Mouse (Mus musculus): ENCODE measurements at regions not wholly inside any gene's neighbourhood (a gene's known extent, or its start where the extent isn't known, plus 50 kb on each side); places are given as distances from the start of the nearest gene placed in this dataset.

GRCm38 (mm10) chr5:99165807-99166360, 128.7 kb upstream of the Prkg2 start:
- Histone ChIP-seq H3K4me3 (replicated peaks; ENCODE audit: low read length) (no peak overlapping the region), H3K4me1 (replicated peaks; ENCODE audit: control insufficient read depth, insufficient read depth, low read length) (no peaks in the 10 kb centered on the region), H3K27ac (ENCODE audit: low read length) (no peak overlapping the region), H3K9ac (replicated peaks; ENCODE audit: low read depth, low read length) (no peak overlapping the region), H3K4me2 (ENCODE audit: low read length) (no peak overlapping the region), H3K9me3 (ENCODE audit: control insufficient read depth, low read length) (no peaks in the 10 kb centered on the region), H3K36me3 (ENCODE audit: control insufficient read depth, insufficient read depth) (no peaks in the 10 kb centered on the region), H3K27me3 (replicated peaks; ENCODE audit: control insufficient read depth, insufficient read depth, low read length) (no peaks in the 10 kb centered on the region)
- WGBS = 79% methylated on average over 3 of the region's 3 CpGs
- ATAC-seq = no peak

- Histone ChIP-seq H3K36me3 (ENCODE audit: control insufficient read depth, insufficient read depth) (no peaks in the 10 kb centered on the region), H3K9ac (replicated peaks; ENCODE audit: low read depth, low read length) (no peak overlapping the region), H3K4me3 (replicated peaks; ENCODE audit: low read length) (no peak overlapping the region), H3K27me3 (replicated peaks; ENCODE audit: control insufficient read depth, insufficient read depth, low read length) (no peaks in the 10 kb centered on the region), H3K9me3 (ENCODE audit: control insufficient read depth, low read length) (no peaks in the 10 kb centered on the region), H3K4me2 (ENCODE audit: low read length) (no peak overlapping the region), H3K27ac (ENCODE audit: low read length) (no peak overlapping the region), H3K4me1 (replicated peaks; ENCODE audit: control insufficient read depth, insufficient read depth, low read length) (no peaks in the 10 kb centered on the region)
- peak; percentile 50; the same call in 1 of the 2 replicates for ATAC-seq
- WGBS = 0% methylated on average over 1 of the region's 1 CpGs
Measured at GRCm38 (mm10) chr5:99157973-99158372, 120.8 kb upstream of the Prkg2 start.

- H3K9me3 ChIP-seq (ENCODE audit: control insufficient read depth, low read length) = no peaks in the 10 kb centered on the region
- no peak overlapping the region for H3K9ac ChIP-seq (replicated peaks; ENCODE audit: low read depth, low read length)
- H3K36me3 ChIP-seq (ENCODE audit: control insufficient read depth, insufficient read depth) = no peaks in the 10 kb centered on the region
- ATAC-seq = no peak
- WGBS = 79% methylated on average over 2 of the region's 2 CpGs
- H3K27me3 ChIP-seq (replicated peaks; ENCODE audit: control insufficient read depth, insufficient read depth, low read length) = no peaks in the 10 kb centered on the region
- no peaks in the 10 kb centered on the region for H3K4me1 ChIP-seq (replicated peaks; ENCODE audit: control insufficient read depth, insufficient read depth, low read length)
- H3K27ac ChIP-seq (ENCODE audit: low read length) = no peak overlapping the region
- no peak overlapping the region for H3K4me3 ChIP-seq (replicated peaks; ENCODE audit: low read length)
- no peak overlapping the region for H3K4me2 ChIP-seq (ENCODE audit: low read length)
Measured at GRCm38 (mm10) chr5:99153269-99153850, 116.2 kb upstream of the Prkg2 start.

GRCm38 (mm10) chr5:99152299-99152698, 115.1 kb upstream of the Prkg2 start:
- Histone ChIP-seq H3K4me2 (ENCODE audit: low read length) (no peak overlapping the region), H3K27ac (ENCODE audit: low read length) (no peak overlapping the region), H3K9ac (replicated peaks; ENCODE audit: low read depth, low read length) (no peak overlapping the region), H3K4me3 (replicated peaks; ENCODE audit: low read length) (no peak overlapping the region), H3K9me3 (ENCODE audit: control insufficient read depth, low read length) (no peaks in the 10 kb centered on the region), H3K4me1 (replicated peaks; ENCODE audit: control insufficient read depth, insufficient read depth, low read length) (no peaks in the 10 kb centered on the region), H3K36me3 (ENCODE audit: control insufficient read depth, insufficient read depth) (no peaks in the 10 kb centered on the region), H3K27me3 (replicated peaks; ENCODE audit: control insufficient read depth, insufficient read depth, low read length) (no peaks in the 10 kb centered on the region)
- WGBS = 93% methylated on average over 4 of the region's 4 CpGs
- ATAC-seq = no peak

GRCm38 (mm10) chr5:99149904-99150303, 112.8 kb upstream of the Prkg2 start:
- no peaks in the 10 kb centered on the region for H3K9me3 ChIP-seq (ENCODE audit: control insufficient read depth, low read length)
- H3K9ac ChIP-seq (replicated peaks; ENCODE audit: low read depth, low read length) = no peak overlapping the region
- no peak overlapping the region for H3K4me3 ChIP-seq (replicated peaks; ENCODE audit: low read length)
- H3K4me1 ChIP-seq (replicated peaks; ENCODE audit: control insufficient read depth, insufficient read depth, low read length) = no peaks in the 10 kb centered on the region
- H3K36me3 ChIP-seq (ENCODE audit: control insufficient read depth, insufficient read depth) = no peaks in the 10 kb centered on the region
- no peak overlapping the region for H3K27ac ChIP-seq (ENCODE audit: low read length)
- H3K4me2 ChIP-seq (ENCODE audit: low read length) = no peak overlapping the region
- no peak for ATAC-seq
- 13% methylated on average over 1 of the region's 1 CpGs for WGBS
- no peaks in the 10 kb centered on the region for H3K27me3 ChIP-seq (replicated peaks; ENCODE audit: control insufficient read depth, insufficient read depth, low read length)

- Histone ChIP-seq H3K36me3 (ENCODE audit: control insufficient read depth, insufficient read depth) (no peaks in the 10 kb centered on the region), H3K27ac (ENCODE audit: low read length) (no peak overlapping the region), H3K4me1 (replicated peaks; ENCODE audit: control insufficient read depth, insufficient read depth, low read length) (no peaks in the 10 kb centered on the region), H3K4me3 (replicated peaks; ENCODE audit: low read length) (no peak overlapping the region), H3K9ac (replicated peaks; ENCODE audit: low read depth, low read length) (no peak overlapping the region), H3K27me3 (replicated peaks; ENCODE audit: control insufficient read depth, insufficient read depth, low read length) (no peaks in the 10 kb centered on the region), H3K4me2 (ENCODE audit: low read length) (no peak overlapping the region), H3K9me3 (ENCODE audit: control insufficient read depth, low read length) (no peaks in the 10 kb centered on the region)
- WGBS = 88% methylated on average over 2 of the region's 2 CpGs
- no peak for ATAC-seq
Measured at GRCm38 (mm10) chr5:99132670-99133069, 95.5 kb upstream of the Prkg2 start.

- WGBS = 13% methylated on average over 6 of the region's 6 CpGs
- H3K9me3 ChIP-seq (ENCODE audit: control insufficient read depth, low read length) = no peaks in the 10 kb centered on the region
- ATAC-seq = peak; percentile 57
- H3K36me3 ChIP-seq (ENCODE audit: control insufficient read depth, insufficient read depth) = no peaks in the 10 kb centered on the region
- H3K9ac ChIP-seq (replicated peaks; ENCODE audit: low read depth, low read length) = no peak overlapping the region
- H3K27me3 ChIP-seq (replicated peaks; ENCODE audit: control insufficient read depth, insufficient read depth, low read length) = no peaks in the 10 kb centered on the region
- H3K27ac ChIP-seq (ENCODE audit: low read length) = no peak overlapping the region
- H3K4me2 ChIP-seq (ENCODE audit: low read length) = no peak overlapping the region
- no peak overlapping the region for H3K4me3 ChIP-seq (replicated peaks; ENCODE audit: low read length)
- H3K4me1 ChIP-seq (replicated peaks; ENCODE audit: control insufficient read depth, insufficient read depth, low read length) = no peaks in the 10 kb centered on the region
Measured at GRCm38 (mm10) chr5:99128628-99129027, 91.5 kb upstream of the Prkg2 start.

- no peak overlapping the region for H3K27ac ChIP-seq (ENCODE audit: low read length)
- H3K4me2 ChIP-seq (ENCODE audit: low read length) = no peak overlapping the region
- peak; percentile 47; the same call in 1 of the 2 replicates for ATAC-seq
- H3K9me3 ChIP-seq (ENCODE audit: control insufficient read depth, low read length) = no peaks in the 10 kb centered on the region
- H3K36me3 ChIP-seq (ENCODE audit: control insufficient read depth, insufficient read depth) = no peaks in the 10 kb centered on the region
- H3K9ac ChIP-seq (replicated peaks; ENCODE audit: low read depth, low read length) = no peak overlapping the region
- no peaks in the 10 kb centered on the region for H3K27me3 ChIP-seq (replicated peaks; ENCODE audit: control insufficient read depth, insufficient read depth, low read length)
- no peak overlapping the region for H3K4me3 ChIP-seq (replicated peaks; ENCODE audit: low read length)
- no peaks in the 10 kb centered on the region for H3K4me1 ChIP-seq (replicated peaks; ENCODE audit: control insufficient read depth, insufficient read depth, low read length)
- whole genome bisulfite sequencing = 80% methylated on average over 3 of the region's 3 CpGs
Measured at GRCm38 (mm10) chr5:99125418-99125817, 88.3 kb upstream of the Prkg2 start.

GRCm38 (mm10) chr5:99111755-99112154, 74.6 kb upstream of the Prkg2 start:
- Histone ChIP-seq H3K4me3 (replicated peaks; ENCODE audit: low read length) (no peak overlapping the region), H3K9ac (replicated peaks; ENCODE audit: low read depth, low read length) (no peak overlapping the region), H3K9me3 (ENCODE audit: control insufficient read depth, low read length) (no peaks in the 10 kb centered on the region), H3K36me3 (ENCODE audit: control insufficient read depth, insufficient read depth) (no peaks in the 10 kb centered on the region), H3K27me3 (replicated peaks; ENCODE audit: control insufficient read depth, insufficient read depth, low read length) (no peaks in the 10 kb centered on the region), H3K4me2 (ENCODE audit: low read length) (no peak overlapping the region), H3K4me1 (replicated peaks; ENCODE audit: control insufficient read depth, insufficient read depth, low read length) (peaks cover 5% of the 10 kb centered on the region; the same call in 1 of the 2 replicates), H3K27ac (ENCODE audit: low read length) (no peak overlapping the region)
- ATAC-seq = no peak
- WGBS = 75% methylated on average over 4 of the region's 4 CpGs

- WGBS = 4% methylated on average over 4 of the region's 4 CpGs
- no peaks in the 10 kb centered on the region for H3K36me3 ChIP-seq (ENCODE audit: control insufficient read depth, insufficient read depth)
- no peak overlapping the region for H3K4me3 ChIP-seq (replicated peaks; ENCODE audit: low read length)
- H3K9me3 ChIP-seq (ENCODE audit: control insufficient read depth, low read length) = no peaks in the 10 kb centered on the region
- no peak overlapping the region for H3K4me2 ChIP-seq (ENCODE audit: low read length)
- no peak overlapping the region for H3K27ac ChIP-seq (ENCODE audit: low read length)
- peaks cover 5% of the 10 kb centered on the region; the same call in 1 of the 2 replicates for H3K4me1 ChIP-seq (replicated peaks; ENCODE audit: control insufficient read depth, insufficient read depth, low read length)
- no peaks in the 10 kb centered on the region for H3K27me3 ChIP-seq (replicated peaks; ENCODE audit: control insufficient read depth, insufficient read depth, low read length)
- peak; percentile 78 for ATAC-seq
- H3K9ac ChIP-seq (replicated peaks; ENCODE audit: low read depth, low read length) = no peak overlapping the region
Measured at GRCm38 (mm10) chr5:99111235-99111634, 74.1 kb upstream of the Prkg2 start.

Measured in forebrain, embryonic 16.5 days (tissue).